Mouse (Mus musculus) A20 (cell line): ENCODE measurements around the gene Rplp2.
"Not testable (repeated sequence)": the region's sequence is repeated elsewhere in the genome, so short reads cannot be mapped to it uniquely, and the experiment has no call there.

Experiments used
- DNase-seq: peaks from one replicate; pipeline ENCODE4 v3.0.0-alpha.2; 2011; ENCODE audit warnings: low read depth, low spot score

Rplp2 gene

GRCm38 (mm10) chr7:141443828-141444237, 3.3 kb upstream of the Rplp2 start, which contains the start of gene Pidd1:
TSS of gene Pidd1 (minus strand) at chr7:141444025.
- peak; percentile 81 for DNase-seq

GRCm38 (mm10) chr7:141446374-141446773, 796 bp upstream of the Rplp2 start:
- not testable (repeated sequence) for DNase-seq

- no peak for DNase-seq
Observed at GRCm38 (mm10) chr7:141451928-141452327, 4.8 kb downstream of the Rplp2 start.

GRCm38 (mm10) chr7:141453636-141454035, 6.5 kb downstream of the Rplp2 start:
- DNase-seq, result no peak

GRCm38 (mm10) chr7:141454967-141455551, 7.9 kb downstream of the Rplp2 start, which contains the start of gene Pnpla2:
TSS of gene Pnpla2 (plus strand) at chr7:141455198.
- peak; percentile 98 for DNase-seq

- DNase-seq, result peak; percentile 82
Observed at GRCm38 (mm10) chr7:141455610-141456314, 8.6 kb downstream of the Rplp2 start.

GRCm38 (mm10) chr7:141456739-141457138, 9.6 kb downstream of the Rplp2 start:
- no peak for DNase-seq

- DNase-seq, result no peak
Observed at GRCm38 (mm10) chr7:141457236-141457635, 10.1 kb downstream of the Rplp2 start.

GRCm38 (mm10) chr7:141457986-141458660, 11.0 kb downstream of the Rplp2 start:
- peak; percentile 60 for DNase-seq

GRCm38 (mm10) chr7:141458661-141459060, 11.5 kb downstream of the Rplp2 start:
- DNase-seq, result no peak

- DNase-seq, result no peak
Observed at GRCm38 (mm10) chr7:141459301-141459711, 12.1 kb downstream of the Rplp2 start.

- no peak for DNase-seq
Observed at GRCm38 (mm10) chr7:141460001-141460390, 12.8 kb downstream of the Rplp2 start.

- no peak for DNase-seq
Observed at GRCm38 (mm10) chr7:141460391-141461113, 13.4 kb downstream of the Rplp2 start, which contains the start of gene Cracr2b. TSS of gene Cracr2b (plus strand) at chr7:141461094.

- no peak for DNase-seq
Observed at GRCm38 (mm10) chr7:141461521-141462332, 14.6 kb downstream of the Rplp2 start.

- DNase-seq, result peak; percentile 40
Observed at GRCm38 (mm10) chr7:141462333-141462821, 15.2 kb downstream of the Rplp2 start.

- no peak for DNase-seq
Observed at GRCm38 (mm10) chr7:141463824-141464602, 16.8 kb downstream of the Rplp2 start.

- DNase-seq, result no peak
Observed at GRCm38 (mm10) chr7:141464603-141465201, 17.5 kb downstream of the Rplp2 start.

- DNase-seq, result no peak
Observed at GRCm38 (mm10) chr7:141465388-141466044, 18.3 kb downstream of the Rplp2 start.

GRCm38 (mm10) chr7:141466045-141466394, 18.9 kb downstream of the Rplp2 start:
- no peak for DNase-seq
